Comparison of ENCODE assay signal across 1 mouse cellular context in the genomic region with DNA sequence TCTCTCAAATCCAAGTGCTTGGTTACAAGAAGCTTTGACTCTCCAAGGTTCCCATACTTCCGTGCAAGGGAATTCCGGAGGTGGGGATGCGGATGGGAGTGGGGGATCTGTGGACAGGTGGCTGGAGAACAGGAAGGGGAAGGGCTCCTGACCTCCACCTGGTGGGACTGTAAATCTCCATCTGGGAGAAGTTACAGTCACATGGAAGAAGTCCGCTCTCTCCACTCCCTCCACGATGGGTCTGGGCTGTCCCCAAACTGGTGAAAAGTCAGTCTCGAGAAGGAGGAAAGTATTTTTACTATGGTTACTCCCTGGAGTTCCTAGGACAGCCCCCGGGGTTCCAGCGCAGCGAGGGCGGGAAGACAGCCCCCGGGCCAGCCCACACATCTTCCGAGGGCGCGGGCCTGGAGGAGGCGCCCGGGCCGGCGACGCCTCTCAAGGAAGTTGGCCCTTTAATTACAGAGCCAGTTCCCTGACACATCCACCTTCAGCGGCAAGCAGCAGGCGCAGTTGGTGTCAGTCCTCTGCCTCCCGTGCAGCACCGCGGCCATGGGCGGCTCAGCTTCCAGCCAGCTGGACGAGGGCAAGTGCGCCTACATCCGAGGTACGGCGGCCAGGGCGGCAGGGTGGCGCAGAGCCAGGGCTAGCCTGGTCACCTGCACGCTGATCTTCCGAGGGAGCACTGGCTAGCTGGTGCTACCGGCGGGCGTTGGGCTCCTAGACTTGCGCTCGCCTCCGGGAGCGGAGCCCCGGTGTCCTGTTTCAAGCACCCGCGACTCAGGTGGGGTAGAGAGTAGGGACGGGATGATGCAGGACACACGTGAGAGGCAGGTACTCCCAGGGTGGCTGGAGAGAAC.
A peak's percentile ranks its signal among the peaks of the same experiment; 100 is the strongest.
TF ChIP-seq lines count a peak whose summit lies in the region.

Gene Fam129a, plus strand, starts transcription at position 206 of the 857 bp plus-strand sequence.

TF ChIP-seq in MEL, 35 proteins besides CTCF, POLR2A, EP300 and RAD21 (continued from another document):
- TF ChIP-seq POLR2AphosphoS5 (IDR thresholded peaks at IDR 0.05; ENCODE audit: borderline replicate concordance, low read depth, low read length) (no peak), KAT2A (conservative IDR thresholded peaks at IDR 0.05; ENCODE audit: low read depth, low read length) (no peak), ZMIZ1 (IDR thresholded peaks at IDR 0.05; ENCODE audit: low read depth, low read length) (peak; percentile 45; the same call in 1 of the 2 replicates), HCFC1 (IDR thresholded peaks at IDR 0.05; ENCODE audit: low read depth, low read length) (no peak), MAZ (IDR thresholded peaks at IDR 0.05; ENCODE audit: low read depth, low read length) (no peak), ZNF384 (IDR thresholded peaks at IDR 0.05; ENCODE audit: low read depth, low read length) (no peak), GABPA (IDR thresholded peaks at IDR 0.05; ENCODE audit: low read depth, low read length) (no peak), E2F4 (IDR thresholded peaks at IDR 0.05; ENCODE audit: borderline replicate concordance, low read depth, low read length) (no peak), TAL1 (IDR thresholded peaks at IDR 0.05; ENCODE audit: low read length) (no peak), CHD2 (IDR thresholded peaks at IDR 0.05; ENCODE audit: low read length) (no peak), TBP (IDR thresholded peaks at IDR 0.05; ENCODE audit: low read depth, low read length) (peak; percentile 50; the same call in 1 of the 2 replicates), TCF12 (IDR thresholded peaks at IDR 0.05; ENCODE audit: low read depth, low read length) (0 out of 2 replicates have a peak, but pooled peaks have one; percentile 26), BHLHE40 (IDR thresholded peaks at IDR 0.05; ENCODE audit: borderline replicate concordance, low read depth, low read length) (no peak), SIN3A (IDR thresholded peaks at IDR 0.05; ENCODE audit: low read length) (no peak; the same call in 1 of the 2 replicates), JUND (IDR thresholded peaks at IDR 0.05; ENCODE audit: low read depth, low read length) (no peak), MAX (IDR thresholded peaks at IDR 0.05; ENCODE audit: low read length) (0 out of 2 replicates have a peak, but pooled peaks have one; percentile 37), NRF1 (IDR thresholded peaks at IDR 0.05; ENCODE audit: insufficient read depth, low read depth, low read length, poor library complexity, severe bottlenecking) (no peak), MXI1 (IDR thresholded peaks at IDR 0.05; ENCODE audit: low read depth, low read length) (peak; percentile 49; the same call in 1 of the 2 replicates), ETS1 (IDR thresholded peaks at IDR 0.05; ENCODE audit: low read depth, low read length) (no peak)
